Mouse (Mus musculus) neural tube, embryonic 14.5 days (tissue): Measurements from ENCODE around the gene Baiap2. TPM values are rescaled to one million over a fixed set of nuclear protein-coding genes. Genes with fewer than 3 reads are reported as not detected.

Experiments used
- ATAC-seq: fragments of 200-750 bp; cut with Nextera tagmentation; 2 replicates; pipeline ENCODE4 v1.8.0; 2017; ENCODE audit warnings: low read depth, mild to moderate bottlenecking, moderate TSS enrichment, moderate library complexity
- H3K27ac ChIP-seq: fragments of 300-500 bp; sonication (generic); 2 replicates; pipeline ENCODE4 v1.5.1; 2014; ENCODE audit warnings: low read depth, mild to moderate bottlenecking, control low read depth, low read length, moderate library complexity, mixed read lengths
- H3K27me3 ChIP-seq: fragments of 300-500 bp; sonication (generic); 2 replicates; pipeline ENCODE4 v1.6.1; 2014; ENCODE audit warnings: low read length; ENCODE audit not compliant: control insufficient read depth, insufficient read depth
- H3K36me3 ChIP-seq: fragments of 300-500 bp; sonication (generic); 2 replicates; pipeline ENCODE4 v1.6.1; 2014; ENCODE audit warnings: low read length, mixed read lengths; ENCODE audit not compliant: control insufficient read depth, insufficient read depth
- H3K4me1 ChIP-seq: fragments of 300-500 bp; sonication (generic); 2 replicates; pipeline ENCODE4 v1.6.1; 2014; ENCODE audit warnings: low read length; ENCODE audit not compliant: control insufficient read depth, insufficient read depth
- H3K4me2 ChIP-seq: fragments of 300-500 bp; sonication (generic); 2 replicates; pipeline ENCODE4 v1.6.1; 2014; ENCODE audit warnings: mild to moderate bottlenecking, low read depth, low read length, control low read depth
- H3K4me3 ChIP-seq: fragments of 300-500 bp; sonication (generic); 2 replicates; pipeline ENCODE4 v1.5.1; 2014; ENCODE audit warnings: low read depth, low read length, control low read depth, mixed read lengths
- H3K9ac ChIP-seq: fragments of 300-500 bp; sonication (generic); replicated peaks from 2 replicates; pipeline ENCODE4 v1.6.1; 2014; ENCODE audit warnings: low read depth, mild to moderate bottlenecking, control low read depth, low read length, mixed read lengths
- H3K9me3 ChIP-seq: fragments of 300-500 bp; sonication (generic); 2 replicates; pipeline ENCODE4 v1.6.1; 2016; ENCODE audit warnings: low read length; ENCODE audit not compliant: control insufficient read depth
- WGBS: fragments of 180-500 bp; shearing (Covaris S2); extraction: QIAGEN DNeasy Blood & Tissue Kit; methylation state at CpG from one replicate; pipeline ENCODE4 v1.1.7; 2014; 5-methylcytosine and 5-hydroxymethylcytosine counted together
- microRNA counts: library from miRNA; unstranded; fragments of <30 nt; microRNA quantifications from one replicate; lab custom pipeline; 2016
- microRNA-seq: library from miRNA; unstranded; fragments of <30 nt; microRNA quantifications from one replicate; pipeline ENCODE4, GENCODE M21; 2016
- polyA plus RNA-seq: library from polyadenylated mRNA; unstranded; fragments of >200 nt; fragmentation: Nextera tagmentation; extraction: Ambion mirVana; gene quantifications from 2 replicates; pipeline ENCODE4 v1.2.1, GENCODE M21; 2014

Gene Baiap2
- polyA plus RNA-seq, 1 experiment from 2014 or later: 13.7 TPM

- Histone ChIP-seq H3K4me3 (no peak overlapping the region), H3K36me3 (no peaks in the 10 kb centered on the region), H3K4me2 (no peak overlapping the region), H3K27me3 (no peaks in the 10 kb centered on the region), H3K9me3 (no peaks in the 10 kb centered on the region), H3K9ac (no peak overlapping the region), H3K4me1 (0 out of 2 replicates have a peak, but pooled peaks cover 4% of the 10 kb centered on the region), H3K27ac (no peak overlapping the region)
- WGBS: 87% methylated on average over 12 of the region's 12 CpGs
- no peak for ATAC-seq
These were observed 113.6 kb downstream of the Baiap2 start for GRCm38 (mm10) chr11:120055953-120056732.

MicroRNA genes within 50 kb of the gene (microRNA counts, 519-probe panel; counts per million panel counts)
- microRNA mmu-miR-338-3p (lab: Ali Mortazavi, UCI) (3,713 counts per million, percentile 33 among the panel's probes with 10 or more counts), microRNA mmu-miR-338-5p (lab: Ali Mortazavi, UCI) (not detected)

Small RNA genes lying within 50 kb of the gene (microRNA-seq; reads per million reads assigned to microRNA genes)
- gene Mir3065 (not detected), gene Mir338 (not detected)

Other genes starting within 250 kb of the Baiap2 start
- gene Chmp6, start 29.3 kb upstream of the Baiap2 start, polyA plus RNA-seq: 92.9 and 101 TPM in 2 replicates
- gene Aatk, start 104.4 kb downstream of the Baiap2 start, polyA plus RNA-seq: 32.2 and 37.7 TPM in 2 replicates
- gene Cep131, start 144.1 kb downstream of the Baiap2 start, polyA plus RNA-seq: 20.4 and 23.6 TPM in 2 replicates
- gene Tepsin, start 156.0 kb downstream of the Baiap2 start, polyA plus RNA-seq: 20.7 and 21.1 TPM in 2 replicates
- 49.1 and 61.5 TPM in 2 replicates for gene Ndufaf8, start 156.2 kb downstream of the Baiap2 start, polyA plus RNA-seq
- gene Slc38a10, start 208.6 kb downstream of the Baiap2 start, polyA plus RNA-seq: 78.8 and 90.6 TPM in 2 replicates